Mouse (Mus musculus): ENCODE measurements at regions not wholly inside any gene's neighbourhood (a gene's known extent, or its start where the extent isn't known, plus 50 kb on each side); places are given as distances from the start of the nearest gene placed in this dataset.

GRCm38 (mm10) chr1:143464863-143465262, 175.6 kb upstream of the B3galt2 start:
- no peak overlapping the region for H3K4me2 ChIP-seq (replicated peaks; ENCODE audit: low read depth, low read length)
- TF ChIP-seq EP300 (IDR thresholded peaks at IDR 0.05) (no peak), CTCF (IDR thresholded peaks at IDR 0.05) (no peak)
- H3K36me3 ChIP-seq (ENCODE audit: insufficient read depth, low read length): no peaks in the 10 kb centered on the region
- H3K27me3 ChIP-seq (replicated peaks; ENCODE audit: insufficient read depth, low read length): no peaks in the 10 kb centered on the region
- no peaks in the 10 kb centered on the region for H3K9me3 ChIP-seq (ENCODE audit: low read length)
- ATAC-seq: no peak
- no peak overlapping the region for H3K9ac ChIP-seq (replicated peaks; ENCODE audit: low read depth)
- DNase-seq (ENCODE audit: low spot score): no peak
- no peak overlapping the region for H3K4me3 ChIP-seq (ENCODE audit: low read depth, low read length)
- WGBS: 53% methylated on average over 2 of the region's 2 CpGs
- H3K4me1 ChIP-seq (ENCODE audit: insufficient read depth, low read depth, low read length): no peaks in the 10 kb centered on the region
- no peak overlapping the region for H3K27ac ChIP-seq (ENCODE audit: low read length)

GRCm38 (mm10) chr1:143466092-143466491, 174.4 kb upstream of the B3galt2 start:
- Histone ChIP-seq H3K36me3 (ENCODE audit: insufficient read depth, low read length) (no peaks in the 10 kb centered on the region), H3K4me1 (ENCODE audit: insufficient read depth, low read depth, low read length) (no peaks in the 10 kb centered on the region), H3K9ac (replicated peaks; ENCODE audit: low read depth) (no peak overlapping the region), H3K4me3 (ENCODE audit: low read depth, low read length) (no peak overlapping the region), H3K27ac (ENCODE audit: low read length) (no peak overlapping the region), H3K4me2 (replicated peaks; ENCODE audit: low read depth, low read length) (no peak overlapping the region), H3K9me3 (ENCODE audit: low read length) (no peaks in the 10 kb centered on the region), H3K27me3 (replicated peaks; ENCODE audit: insufficient read depth, low read length) (no peaks in the 10 kb centered on the region)
- ATAC-seq (no peak), DNase-seq (ENCODE audit: low spot score) (peak; percentile 11)
- WGBS: 76% methylated on average over 3 of the region's 3 CpGs
- TF ChIP-seq EP300 (IDR thresholded peaks at IDR 0.05): no peak
- no peak for TF ChIP-seq CTCF (IDR thresholded peaks at IDR 0.05)

GRCm38 (mm10) chr1:143475329-143475728, 165.1 kb upstream of the B3galt2 start:
- WGBS: 96% methylated on average over 2 of the region's 2 CpGs
- Histone ChIP-seq H3K9me3 (ENCODE audit: low read length) (no peaks in the 10 kb centered on the region), H3K9ac (replicated peaks; ENCODE audit: low read depth) (no peak overlapping the region), H3K27me3 (replicated peaks; ENCODE audit: insufficient read depth, low read length) (no peaks in the 10 kb centered on the region), H3K27ac (ENCODE audit: low read length) (no peak overlapping the region), H3K36me3 (ENCODE audit: insufficient read depth, low read length) (no peaks in the 10 kb centered on the region), H3K4me3 (ENCODE audit: low read depth, low read length) (no peak overlapping the region), H3K4me2 (replicated peaks; ENCODE audit: low read depth, low read length) (no peak overlapping the region), H3K4me1 (ENCODE audit: insufficient read depth, low read depth, low read length) (no peaks in the 10 kb centered on the region)
- TF ChIP-seq EP300 (IDR thresholded peaks at IDR 0.05) (no peak), CTCF (IDR thresholded peaks at IDR 0.05) (no peak)
- ATAC-seq: no peak
- DNase-seq (ENCODE audit: low spot score): no peak

- no peaks in the 10 kb centered on the region for H3K9me3 ChIP-seq (ENCODE audit: low read length)
- WGBS: 85% methylated on average over 4 of the region's 4 CpGs
- no peak overlapping the region for H3K4me2 ChIP-seq (replicated peaks; ENCODE audit: low read depth, low read length)
- no peak for DNase-seq (ENCODE audit: low spot score)
- no peak overlapping the region for H3K4me3 ChIP-seq (ENCODE audit: low read depth, low read length)
- no peak for TF ChIP-seq CTCF (IDR thresholded peaks at IDR 0.05)
- TF ChIP-seq EP300 (IDR thresholded peaks at IDR 0.05): no peak
- H3K36me3 ChIP-seq (ENCODE audit: insufficient read depth, low read length): no peaks in the 10 kb centered on the region
- no peaks in the 10 kb centered on the region for H3K27me3 ChIP-seq (replicated peaks; ENCODE audit: insufficient read depth, low read length)
- no peak overlapping the region for H3K27ac ChIP-seq (ENCODE audit: low read length)
- H3K4me1 ChIP-seq (ENCODE audit: insufficient read depth, low read depth, low read length): no peaks in the 10 kb centered on the region
- no peak overlapping the region for H3K9ac ChIP-seq (replicated peaks; ENCODE audit: low read depth)
- no peak for ATAC-seq
Measured at GRCm38 (mm10) chr1:143483345-143483744, 157.1 kb upstream of the B3galt2 start.

- no peak for ATAC-seq
- TF ChIP-seq EP300 (IDR thresholded peaks at IDR 0.05) (no peak), CTCF (IDR thresholded peaks at IDR 0.05) (no peak)
- Histone ChIP-seq H3K4me1 (ENCODE audit: insufficient read depth, low read depth, low read length) (no peaks in the 10 kb centered on the region), H3K4me2 (replicated peaks; ENCODE audit: low read depth, low read length) (no peak overlapping the region), H3K27me3 (replicated peaks; ENCODE audit: insufficient read depth, low read length) (no peaks in the 10 kb centered on the region), H3K9ac (replicated peaks; ENCODE audit: low read depth) (no peak overlapping the region), H3K27ac (ENCODE audit: low read length) (no peak overlapping the region), H3K9me3 (ENCODE audit: low read length) (no peaks in the 10 kb centered on the region), H3K36me3 (ENCODE audit: insufficient read depth, low read length) (no peaks in the 10 kb centered on the region), H3K4me3 (ENCODE audit: low read depth, low read length) (no peak overlapping the region)
- no peak for DNase-seq (ENCODE audit: low spot score)
- WGBS: 65% methylated on average over 1 of the region's 1 CpGs
Measured at GRCm38 (mm10) chr1:143484936-143485335, 155.5 kb upstream of the B3galt2 start.

GRCm38 (mm10) chr1:143497092-143497491, 143.4 kb upstream of the B3galt2 start:
- DNase-seq (ENCODE audit: low spot score) (no peak), ATAC-seq (no peak)
- H3K9ac ChIP-seq (replicated peaks; ENCODE audit: low read depth): no peak overlapping the region
- H3K4me1 ChIP-seq (ENCODE audit: insufficient read depth, low read depth, low read length): no peaks in the 10 kb centered on the region
- H3K4me2 ChIP-seq (replicated peaks; ENCODE audit: low read depth, low read length): no peak overlapping the region
- 79% methylated on average over 8 of the region's 8 CpGs for WGBS
- no peaks in the 10 kb centered on the region for H3K27me3 ChIP-seq (replicated peaks; ENCODE audit: insufficient read depth, low read length)
- no peak overlapping the region for H3K27ac ChIP-seq (ENCODE audit: low read length)
- no peaks in the 10 kb centered on the region for H3K9me3 ChIP-seq (ENCODE audit: low read length)
- no peaks in the 10 kb centered on the region for H3K36me3 ChIP-seq (ENCODE audit: insufficient read depth, low read length)
- no peak for TF ChIP-seq CTCF (IDR thresholded peaks at IDR 0.05)
- TF ChIP-seq EP300 (IDR thresholded peaks at IDR 0.05): no peak
- H3K4me3 ChIP-seq (ENCODE audit: low read depth, low read length): no peak overlapping the region

- 57% methylated on average over 11 of the region's 11 CpGs for WGBS
- H3K4me2 ChIP-seq (replicated peaks; ENCODE audit: low read depth, low read length): no peak overlapping the region
- TF ChIP-seq EP300 (IDR thresholded peaks at IDR 0.05) (no peak), CTCF (IDR thresholded peaks at IDR 0.05) (no peak)
- no peaks in the 10 kb centered on the region for H3K36me3 ChIP-seq (ENCODE audit: insufficient read depth, low read length)
- H3K9me3 ChIP-seq (ENCODE audit: low read length): no peaks in the 10 kb centered on the region
- DNase-seq (ENCODE audit: low spot score): no peak
- ATAC-seq: no peak
- H3K27me3 ChIP-seq (replicated peaks; ENCODE audit: insufficient read depth, low read length): no peaks in the 10 kb centered on the region
- no peak overlapping the region for H3K27ac ChIP-seq (ENCODE audit: low read length)
- H3K9ac ChIP-seq (replicated peaks; ENCODE audit: low read depth): no peak overlapping the region
- no peaks in the 10 kb centered on the region for H3K4me1 ChIP-seq (ENCODE audit: insufficient read depth, low read depth, low read length)
- H3K4me3 ChIP-seq (ENCODE audit: low read depth, low read length): no peak overlapping the region
Measured at GRCm38 (mm10) chr1:143503436-143504065, 136.9 kb upstream of the B3galt2 start.
